Mouse (Mus musculus) right cerebral cortex, postnatal 25 days (tissue): Measurements from ENCODE around the gene Fgr.

Experiments used
- DNase-seq: peaks from one replicate; pipeline ENCODE4 v3.0.0; 2022

Gene Fgr

GRCm38 (mm10) chr4:133017597-133018262 is 43.8 kb downstream of the Fgr start:
- no peak for DNase-seq

GRCm38 (mm10) chr4:133018263-133018798 is 44.4 kb downstream of the Fgr start:
- no peak for DNase-seq

- no peak for DNase-seq
These were observed 46.8 kb downstream of the Fgr start for GRCm38 (mm10) chr4:133020721-133021120.

GRCm38 (mm10) chr4:133021181-133021671 is 47.3 kb downstream of the Fgr start:
- DNase-seq = no peak

- DNase-seq = no peak
These were observed 48.3 kb downstream of the Fgr start for GRCm38 (mm10) chr4:133022217-133022616.

GRCm38 (mm10) chr4:133022954-133023635 is 49.2 kb downstream of the Fgr start:
- DNase-seq = no peak

GRCm38 (mm10) chr4:133023636-133024035 is 49.7 kb downstream of the Fgr start:
- no peak for DNase-seq

GRCm38 (mm10) chr4:133024404-133024803 is 50.5 kb downstream of the Fgr start:
- DNase-seq = no peak

GRCm38 (mm10) chr4:133024969-133025685 is 51.2 kb downstream of the Fgr start:
- DNase-seq = no peak

GRCm38 (mm10) chr4:133026272-133026671 is 52.4 kb downstream of the Fgr start:
- DNase-seq = no peak

- DNase-seq = no peak
These were observed 53.0 kb downstream of the Fgr start for GRCm38 (mm10) chr4:133026826-133027375.

GRCm38 (mm10) chr4:133027721-133028120 is 53.8 kb downstream of the Fgr start:
- DNase-seq = no peak

GRCm38 (mm10) chr4:133028193-133028592 is 54.3 kb downstream of the Fgr start:
- DNase-seq = no peak

- DNase-seq = no peak
These were observed 55.0 kb downstream of the Fgr start for GRCm38 (mm10) chr4:133028875-133029274.

GRCm38 (mm10) chr4:133032410-133033095 is 58.7 kb downstream of the Fgr start:
- DNase-seq = no peak

GRCm38 (mm10) chr4:133034478-133034877 is 60.6 kb downstream of the Fgr start:
- DNase-seq = no peak

- no peak for DNase-seq
These were observed 61.6 kb downstream of the Fgr start for GRCm38 (mm10) chr4:133035446-133035845.

- DNase-seq = no peak
These were observed 62.1 kb downstream of the Fgr start for GRCm38 (mm10) chr4:133035946-133036345.

GRCm38 (mm10) chr4:133037293-133037692 is 63.4 kb downstream of the Fgr start:
- no peak for DNase-seq

GRCm38 (mm10) chr4:133037798-133038197 is 63.9 kb downstream of the Fgr start:
- no peak for DNase-seq

- DNase-seq = no peak
These were observed 64.7 kb downstream of the Fgr start for GRCm38 (mm10) chr4:133038521-133039115.
